Mouse (Mus musculus) forelimb bud, embryonic 11.5 days (tissue): ENCODE data around the gene Erc2.
A peak's percentile ranks its signal among the peaks of the same experiment; 100 is the strongest.

Experiments
- DNase-seq: peaks from one replicate; pipeline ENCODE4 v3.0.0-alpha.2; 2012; ENCODE audit warnings: low read depth, low spot score

The Erc2 gene

GRCm38 (mm10) chr14:28376208-28376805, 754.1 kb downstream of the Erc2 start:
- DNase-seq, result no peak

- no peak for DNase-seq
These were observed 755.3 kb downstream of the Erc2 start for GRCm38 (mm10) chr14:28377519-28377918.

GRCm38 (mm10) chr14:28380129-28380528, 757.9 kb downstream of the Erc2 start:
- no peak for DNase-seq

- DNase-seq, result no peak
These were observed 759.7 kb downstream of the Erc2 start for GRCm38 (mm10) chr14:28381801-28382550.

- DNase-seq, result no peak
These were observed 764.8 kb downstream of the Erc2 start for GRCm38 (mm10) chr14:28386815-28387607.

- DNase-seq, result no peak
These were observed 776.7 kb downstream of the Erc2 start for GRCm38 (mm10) chr14:28398915-28399314.

- DNase-seq, result no peak
These were observed 777.7 kb downstream of the Erc2 start for GRCm38 (mm10) chr14:28399897-28400296.

- DNase-seq, result no peak
These were observed 783.1 kb downstream of the Erc2 start for GRCm38 (mm10) chr14:28405277-28405840.

GRCm38 (mm10) chr14:28409390-28409789, 787.2 kb downstream of the Erc2 start:
- DNase-seq, result no peak

GRCm38 (mm10) chr14:28409796-28410347, 787.6 kb downstream of the Erc2 start:
- no peak for DNase-seq

GRCm38 (mm10) chr14:28410789-28411225, 788.6 kb downstream of the Erc2 start:
- DNase-seq, result no peak

GRCm38 (mm10) chr14:28412252-28412995, 790.2 kb downstream of the Erc2 start:
- DNase-seq, result no peak

GRCm38 (mm10) chr14:28413516-28413915, 791.3 kb downstream of the Erc2 start:
- no peak for DNase-seq

- DNase-seq, result no peak
These were observed 794.8 kb downstream of the Erc2 start for GRCm38 (mm10) chr14:28417019-28417418.

- peak; percentile 63 for DNase-seq
These were observed 796.3 kb downstream of the Erc2 start for GRCm38 (mm10) chr14:28418497-28418896.

GRCm38 (mm10) chr14:28419188-28419587, 797.0 kb downstream of the Erc2 start:
- no peak for DNase-seq

GRCm38 (mm10) chr14:28420596-28420995, 798.4 kb downstream of the Erc2 start:
- DNase-seq, result no peak

GRCm38 (mm10) chr14:28426610-28427009, 804.4 kb downstream of the Erc2 start:
- DNase-seq, result no peak

- no peak for DNase-seq
These were observed 809.6 kb downstream of the Erc2 start for GRCm38 (mm10) chr14:28431703-28432309.

- no peak for DNase-seq
These were observed 812.8 kb downstream of the Erc2 start for GRCm38 (mm10) chr14:28434996-28435395.

- DNase-seq, result peak; percentile 47
These were observed 816.9 kb downstream of the Erc2 start for GRCm38 (mm10) chr14:28439171-28439570.
